Mouse (Mus musculus) midbrain, embryonic 11.5 days (tissue): Measurements from ENCODE around the gene Rgs9bp. TPM values are rescaled to one million over a fixed set of nuclear protein-coding genes. Genes with fewer than 3 reads are reported as not detected.
A peak's percentile ranks its signal among the peaks of the same experiment; 100 is the strongest.

ENCODE experiments used
- ATAC-seq: fragments of 200-750 bp; cut with Nextera tagmentation; 2 replicates; pipeline ENCODE4 v1.8.0; 2017; ENCODE audit warnings: moderate TSS enrichment, moderate library complexity; ENCODE audit not compliant: low FRiP score
- DNase-seq: peaks from one replicate; pipeline ENCODE4 v3.0.0; 2015; ENCODE audit warnings: low spot score; ENCODE audit errors: missing footprints
- H3K27ac ChIP-seq: fragments of 300-500 bp; sonication (generic); 2 replicates; pipeline ENCODE4 v1.5.1; 2014; ENCODE audit warnings: low read depth, low read length
- H3K27me3 ChIP-seq: fragments of 300-500 bp; sonication (generic); 2 replicates; pipeline ENCODE4 v1.6.1; 2014; ENCODE audit warnings: mild to moderate bottlenecking, low read length, moderate library complexity, mixed read lengths; ENCODE audit not compliant: control insufficient read depth, insufficient read depth
- H3K36me3 ChIP-seq: fragments of 300-500 bp; sonication (generic); 2 replicates; pipeline ENCODE4 v1.6.1; 2014; ENCODE audit warnings: mild to moderate bottlenecking, low read length, moderate library complexity, mixed read lengths; ENCODE audit not compliant: control insufficient read depth, insufficient read depth
- H3K4me1 ChIP-seq: fragments of 300-500 bp; sonication (generic); 2 replicates; pipeline ENCODE4 v1.6.1; 2014; ENCODE audit warnings: low read length; ENCODE audit not compliant: control insufficient read depth, insufficient read depth
- H3K4me2 ChIP-seq: fragments of 300-500 bp; sonication (generic); 2 replicates; pipeline ENCODE4 v1.6.1; 2014; ENCODE audit warnings: mild to moderate bottlenecking, moderate library complexity
- H3K4me3 ChIP-seq: fragments of 300-500 bp; sonication (generic); 2 replicates; pipeline ENCODE4 v1.5.1; 2014; ENCODE audit warnings: low read depth, low read length
- H3K9ac ChIP-seq: fragments of 300-500 bp; sonication (generic); 2 replicates; pipeline ENCODE4 v1.6.1; 2014; ENCODE audit warnings: low read length
- H3K9me3 ChIP-seq: fragments of 300-500 bp; sonication (generic); 2 replicates; pipeline ENCODE4 v1.6.1; 2016; ENCODE audit warnings: low read length; ENCODE audit not compliant: control insufficient read depth
- WGBS: fragments of 180-500 bp; shearing (Covaris S2); extraction: QIAGEN DNeasy Blood & Tissue Kit; methylation state at CpG from one replicate; pipeline ENCODE4 v1.1.7; 2014; 5-methylcytosine and 5-hydroxymethylcytosine counted together
- polyA plus RNA-seq: library from polyadenylated mRNA; unstranded; fragments of >200 nt; fragmentation: Nextera tagmentation; extraction: Ambion mirVana; gene quantifications from 2 replicates; pipeline ENCODE4 v1.2.1, GENCODE M21; 2014

Rgs9bp gene
- polyA plus RNA-seq, 1 experiment from 2014 or later, result 0.45 TPM

- H3K27ac ChIP-seq, result no peak overlapping the region
- no peak overlapping the region for H3K4me2 ChIP-seq
- no peaks in the 10 kb centered on the region for H3K9me3 ChIP-seq
- no peaks in the 10 kb centered on the region for H3K27me3 ChIP-seq
- no peak overlapping the region for H3K9ac ChIP-seq
- H3K4me3 ChIP-seq, result no peak overlapping the region
- DNase-seq, result no peak
- peaks cover 4% of the 10 kb centered on the region; the same call in 1 of the 2 replicates for H3K36me3 ChIP-seq
- 92% methylated on average over 6 of the region's 6 CpGs for WGBS
- ATAC-seq, result no peak
- H3K4me1 ChIP-seq, result no peaks in the 10 kb centered on the region
Observed at GRCm38 (mm10) chr7:35601106-35601505, 15.7 kb upstream of the Rgs9bp start.

GRCm38 (mm10) chr7:35600031-35600430, 14.6 kb upstream of the Rgs9bp start:
- Histone ChIP-seq H3K27me3 (no peaks in the 10 kb centered on the region), H3K27ac (no peak overlapping the region), H3K36me3 (peaks cover 4% of the 10 kb centered on the region; the same call in 1 of the 2 replicates), H3K4me3 (no peak overlapping the region), H3K4me1 (no peaks in the 10 kb centered on the region), H3K4me2 (no peak overlapping the region), H3K9me3 (no peaks in the 10 kb centered on the region), H3K9ac (no peak overlapping the region)
- WGBS, result 91% methylated on average over 10 of the region's 10 CpGs
- no peak for DNase-seq
- ATAC-seq, result no peak

- Histone ChIP-seq H3K4me1 (no peaks in the 10 kb centered on the region), H3K27ac (no peak overlapping the region), H3K36me3 (peaks cover 4% of the 10 kb centered on the region; the same call in 1 of the 2 replicates), H3K27me3 (no peaks in the 10 kb centered on the region), H3K4me2 (no peak overlapping the region), H3K9me3 (no peaks in the 10 kb centered on the region), H3K9ac (no peak overlapping the region), H3K4me3 (no peak overlapping the region)
- DNase-seq (no peak), ATAC-seq (no peak)
- 94% methylated on average over 9 of the region's 9 CpGs for WGBS
Observed at GRCm38 (mm10) chr7:35599492-35599891, 14.1 kb upstream of the Rgs9bp start.

GRCm38 (mm10) chr7:35594311-35594710, 8.9 kb upstream of the Rgs9bp start:
- Histone ChIP-seq H3K9me3 (no peaks in the 10 kb centered on the region), H3K27me3 (no peaks in the 10 kb centered on the region), H3K27ac (no peak overlapping the region), H3K4me2 (no peak overlapping the region), H3K9ac (no peak overlapping the region), H3K4me1 (no peaks in the 10 kb centered on the region), H3K36me3 (peaks cover 5% of the 10 kb centered on the region), H3K4me3 (no peak overlapping the region)
- no peak for ATAC-seq
- WGBS, result 91% methylated on average over 5 of the region's 5 CpGs
- no peak for DNase-seq

- Histone ChIP-seq H3K9me3 (no peaks in the 10 kb centered on the region), H3K36me3 (peaks cover 5% of the 10 kb centered on the region), H3K4me3 (no peak overlapping the region), H3K27ac (no peak overlapping the region), H3K4me2 (no peak overlapping the region), H3K9ac (no peak overlapping the region), H3K4me1 (peaks cover 4% of the 10 kb centered on the region), H3K27me3 (no peaks in the 10 kb centered on the region)
- 93% methylated on average over 10 of the region's 10 CpGs for WGBS
- ATAC-seq (no peak), DNase-seq (no peak)
Observed at GRCm38 (mm10) chr7:35590731-35591191, 5.4 kb upstream of the Rgs9bp start.

- no peak overlapping the region for H3K27ac ChIP-seq
- ATAC-seq (no peak), DNase-seq (no peak)
- no peak overlapping the region for H3K4me2 ChIP-seq
- peaks cover 5% of the 10 kb centered on the region for H3K36me3 ChIP-seq
- no peaks in the 10 kb centered on the region for H3K9me3 ChIP-seq
- peaks cover 11% of the 10 kb centered on the region for H3K4me1 ChIP-seq
- no peak overlapping the region for H3K4me3 ChIP-seq
- H3K9ac ChIP-seq, result no peak overlapping the region
- H3K27me3 ChIP-seq, result peaks cover 8% of the 10 kb centered on the region
- 89% methylated on average over 7 of the region's 7 CpGs for WGBS
Observed at GRCm38 (mm10) chr7:35589485-35589884, 4.1 kb upstream of the Rgs9bp start.

- no peak for ATAC-seq
- H3K9ac ChIP-seq, result no peak overlapping the region
- H3K4me3 ChIP-seq, result no peak overlapping the region
- H3K9me3 ChIP-seq, result no peaks in the 10 kb centered on the region
- peaks cover 17% of the 10 kb centered on the region for H3K4me1 ChIP-seq
- no peak for DNase-seq
- peaks cover 5% of the 10 kb centered on the region for H3K36me3 ChIP-seq
- 88% methylated on average over 9 of the region's 9 CpGs for WGBS
- no peak overlapping the region for H3K27ac ChIP-seq
- H3K27me3 ChIP-seq, result peaks cover 14% of the 10 kb centered on the region
- no peak overlapping the region for H3K4me2 ChIP-seq
Observed at GRCm38 (mm10) chr7:35588680-35589428, 3.5 kb upstream of the Rgs9bp start.

- no peak overlapping the region for H3K4me3 ChIP-seq
- WGBS, result 80% methylated on average over 5 of the region's 5 CpGs
Observed at GRCm38 (mm10) chr7:35587728-35588127, 2.3 kb upstream of the Rgs9bp start.

GRCm38 (mm10) chr7:35586906-35587445, 1.6 kb upstream of the Rgs9bp start:
- ATAC-seq (no peak), DNase-seq (peak; percentile 74)
- 21% methylated on average over 15 of the region's 15 CpGs for WGBS
- no peaks in the 10 kb centered on the region for H3K9me3 ChIP-seq
- no peaks in the 10 kb centered on the region for H3K36me3 ChIP-seq
- H3K4me2 ChIP-seq, result peak overlapping the region; percentile 96
- peak overlapping the region; percentile 67 for H3K4me3 ChIP-seq
- H3K4me1 ChIP-seq, result peaks cover 22% of the 10 kb centered on the region
- no peak overlapping the region for H3K27ac ChIP-seq
- peaks cover 20% of the 10 kb centered on the region for H3K27me3 ChIP-seq
- peak overlapping the region; percentile 68 for H3K9ac ChIP-seq

More at GRCm38 (mm10) chr7:35587728-35588127, 2.3 kb upstream of the Rgs9bp start:
- no peak overlapping the region for H3K9ac ChIP-seq
- peaks cover 22% of the 10 kb centered on the region for H3K4me1 ChIP-seq
- H3K9me3 ChIP-seq, result no peaks in the 10 kb centered on the region
- no peak overlapping the region for H3K4me2 ChIP-seq
- no peak for ATAC-seq
- H3K27me3 ChIP-seq, result peaks cover 20% of the 10 kb centered on the region
- no peak overlapping the region for H3K27ac ChIP-seq
- no peaks in the 10 kb centered on the region; the same call in 1 of the 2 replicates for H3K36me3 ChIP-seq
- no peak for DNase-seq
